Mouse (Mus musculus) embryonic facial prominence, embryonic 12.5 days (tissue): ENCODE results near the gene Arcn1. TPM values are rescaled to one million over a fixed set of nuclear protein-coding genes. Genes with fewer than 3 reads are reported as not detected.
"Not testable (repeated sequence)": the region's sequence is repeated elsewhere in the genome, so short reads cannot be mapped to it uniquely, and the experiment has no call there.

ENCODE experiments used
- ATAC-seq: fragments of 200-750 bp; cut with Nextera tagmentation; 2 replicates; pipeline ENCODE4 v1.8.0; 2017; ENCODE audit not compliant: insufficient number of reproducible peaks, insufficient read depth, low FRiP score, low TSS enrichment
- H3K27ac ChIP-seq: fragments of 300-500 bp; sonication (generic); 2 replicates; pipeline ENCODE4 v1.5.1; 2016; ENCODE audit warnings: mild to moderate bottlenecking
- H3K27me3 ChIP-seq: fragments of 300-500 bp; sonication (generic); 2 replicates; pipeline ENCODE4 v1.6.1; 2016; ENCODE audit warnings: mild to moderate bottlenecking, moderate library complexity
- H3K36me3 ChIP-seq: fragments of 300-500 bp; sonication (generic); 2 replicates; pipeline ENCODE4 v1.6.1; 2016; ENCODE audit warnings: mild to moderate bottlenecking
- H3K4me1 ChIP-seq: fragments of 300-500 bp; sonication (generic); 2 replicates; pipeline ENCODE4 v1.6.1; 2016
- H3K4me2 ChIP-seq: fragments of 300-500 bp; sonication (generic); replicated peaks from 2 replicates; pipeline ENCODE4 v1.6.1; 2016; ENCODE audit warnings: mild to moderate bottlenecking, moderate library complexity
- H3K4me3 ChIP-seq: fragments of 300-500 bp; sonication (generic); 2 replicates; pipeline ENCODE4 v1.5.1; 2016; ENCODE audit warnings: mild to moderate bottlenecking
- H3K9ac ChIP-seq: fragments of 300-500 bp; sonication (generic); 2 replicates; pipeline ENCODE4 v1.6.1; 2016; ENCODE audit warnings: mild to moderate bottlenecking, moderate library complexity
- H3K9me3 ChIP-seq: fragments of 300-500 bp; sonication (generic); 2 replicates; pipeline ENCODE4 v1.6.1; 2016; ENCODE audit warnings: mild to moderate bottlenecking, moderate library complexity
- WGBS: fragments of 180-500 bp; shearing (Covaris S2); methylation state at CpG from one replicate; pipeline ENCODE4 v1.1.7; 2016; 5-methylcytosine and 5-hydroxymethylcytosine counted together
- polyA plus RNA-seq: library from polyadenylated mRNA; unstranded; fragments of >200 nt; fragmentation: Nextera tagmentation; extraction: Ambion mirVana; gene quantifications from 2 replicates; pipeline ENCODE4 v1.2.1, GENCODE M21; 2016

Arcn1 gene
- polyA plus RNA-seq, 1 experiment from 2014 or later = 197 TPM

GRCm38 (mm10) chr9:44798298-44798697, 30.7 kb upstream of the Arcn1 start:
- Histone ChIP-seq H3K4me1 (peaks cover 13% of the 10 kb centered on the region), H3K27me3 (peaks cover 12% of the 10 kb centered on the region), H3K4me3 (peak overlapping the region; percentile 0; the same call in 1 of the 2 replicates), H3K9ac (no peak overlapping the region), H3K27ac (no peak overlapping the region), H3K9me3 (no peaks in the 10 kb centered on the region), H3K36me3 (no peaks in the 10 kb centered on the region), H3K4me2 (peak overlapping the region; percentile 95; the same call in 1 of the 2 replicates)
- 48% methylated on average over 7 of the region's 7 CpGs for WGBS
- ATAC-seq = no peak

DNA sequence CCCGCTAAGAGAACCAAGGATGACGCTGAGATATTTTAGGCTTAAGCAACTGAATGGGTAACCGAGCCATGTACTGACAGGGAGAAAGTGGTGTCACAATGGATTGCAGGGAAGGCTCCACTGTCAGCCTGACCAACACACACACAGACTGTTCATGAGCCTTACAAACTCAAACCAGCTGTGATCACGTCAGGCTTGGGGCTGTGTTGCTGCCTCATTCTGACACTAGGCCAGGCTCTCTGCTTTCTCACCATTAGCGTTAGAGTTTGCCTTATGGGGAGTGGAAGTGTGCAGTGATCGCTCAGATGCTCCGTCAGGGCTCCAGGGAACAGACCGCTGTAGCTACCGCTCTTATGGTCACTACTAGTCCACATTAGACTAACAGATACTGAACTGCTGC, 25.2 kb upstream of the Arcn1 start:
- Histone ChIP-seq H3K4me2 (no peak overlapping the region), H3K27me3 (peaks cover 5% of the 10 kb centered on the region), H3K9ac (no peak overlapping the region), H3K27ac (no peak overlapping the region), H3K4me1 (no peaks in the 10 kb centered on the region), H3K4me3 (no peak overlapping the region), H3K36me3 (peaks cover 48% of the 10 kb centered on the region), H3K9me3 (no peaks in the 10 kb centered on the region)
- ATAC-seq = no peak
- 65% methylated on average over 9 of the region's 9 CpGs for WGBS

DNA sequence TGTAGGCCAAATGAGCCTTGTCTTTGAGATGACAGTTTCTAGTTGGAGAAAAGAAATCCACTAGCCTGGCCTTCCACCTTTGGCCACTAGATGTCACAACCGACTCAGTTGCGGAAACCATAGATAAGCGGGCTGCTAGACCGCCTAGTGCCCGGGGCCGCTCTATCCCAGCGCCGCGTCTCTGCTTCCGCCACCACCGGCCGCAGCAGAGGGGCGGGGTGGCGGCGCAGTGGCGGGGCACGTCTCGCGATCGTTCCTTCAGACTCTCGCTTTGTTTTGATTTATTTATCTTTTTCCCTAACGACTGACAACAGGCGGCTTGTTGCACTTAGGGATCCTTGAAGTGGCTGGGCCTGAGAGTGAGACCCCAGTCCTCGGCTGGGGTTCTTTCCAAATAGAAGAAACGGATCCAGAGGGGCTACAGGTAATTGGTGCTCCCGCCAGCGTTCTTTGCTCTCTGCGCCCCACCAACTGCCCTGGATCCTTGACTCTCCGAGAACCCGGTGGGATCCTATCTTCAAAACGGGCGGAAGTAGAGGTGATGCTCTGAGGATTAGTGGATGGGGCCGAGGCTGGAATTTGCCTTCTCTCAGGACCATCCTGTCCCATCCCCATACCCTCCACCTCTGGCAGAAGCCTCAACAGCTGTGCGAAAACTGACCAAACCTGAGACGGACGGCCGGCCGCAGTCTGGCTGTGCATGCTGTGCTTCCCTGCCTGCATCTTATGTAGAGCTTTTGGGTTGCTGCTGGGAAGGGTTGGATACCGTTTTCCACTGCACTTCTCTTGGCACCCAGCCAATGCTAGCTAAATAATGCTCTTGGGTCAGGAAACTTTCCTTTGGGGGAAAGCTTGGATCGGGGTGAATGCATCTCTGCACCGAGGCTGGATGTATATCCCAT, 5.4 kb upstream of the Arcn1 start:
- Histone ChIP-seq H3K27ac (peak overlapping the region; percentile 76), H3K4me3 (peak overlapping the region; percentile 61), H3K4me1 (0 out of 2 replicates have a peak, but pooled peaks cover 6% of the 10 kb centered on the region), H3K27me3 (no peaks in the 10 kb centered on the region), H3K9ac (peak overlapping the region; percentile 75), H3K4me2 (peak overlapping the region; percentile 64), H3K36me3 (peaks cover 13% of the 10 kb centered on the region), H3K9me3 (no peaks in the 10 kb centered on the region)
- under 1% methylated on average over 41 of the region's 41 CpGs for WGBS
- ATAC-seq = peak; percentile 96

GRCm38 (mm10) chr9:44772392-44772749, 4.7 kb upstream of the Arcn1 start:
- Histone ChIP-seq H3K27ac (no peak overlapping the region), H3K9me3 (no peaks in the 10 kb centered on the region), H3K27me3 (no peaks in the 10 kb centered on the region), H3K4me1 (0 out of 2 replicates have a peak, but pooled peaks cover 6% of the 10 kb centered on the region), H3K4me3 (peak overlapping the region; percentile 61), H3K9ac (no peak overlapping the region), H3K36me3 (peaks cover 13% of the 10 kb centered on the region), H3K4me2 (no peak overlapping the region)
- ATAC-seq = no peak
- 25% methylated on average over 5 of the region's 5 CpGs for WGBS

GRCm38 (mm10) chr9:44771376-44771775, 3.7 kb upstream of the Arcn1 start:
- no peaks in the 10 kb centered on the region for H3K9me3 ChIP-seq
- no peak overlapping the region for H3K27ac ChIP-seq
- peaks cover 13% of the 10 kb centered on the region for H3K36me3 ChIP-seq
- no peak overlapping the region for H3K4me3 ChIP-seq
- H3K4me2 ChIP-seq = no peak overlapping the region
- 85% methylated on average over 5 of the region's 5 CpGs for WGBS
- no peak overlapping the region for H3K9ac ChIP-seq
- no peaks in the 10 kb centered on the region for H3K27me3 ChIP-seq
- ATAC-seq = no peak
- peaks cover 7% of the 10 kb centered on the region; the same call in 1 of the 2 replicates for H3K4me1 ChIP-seq

DNA sequence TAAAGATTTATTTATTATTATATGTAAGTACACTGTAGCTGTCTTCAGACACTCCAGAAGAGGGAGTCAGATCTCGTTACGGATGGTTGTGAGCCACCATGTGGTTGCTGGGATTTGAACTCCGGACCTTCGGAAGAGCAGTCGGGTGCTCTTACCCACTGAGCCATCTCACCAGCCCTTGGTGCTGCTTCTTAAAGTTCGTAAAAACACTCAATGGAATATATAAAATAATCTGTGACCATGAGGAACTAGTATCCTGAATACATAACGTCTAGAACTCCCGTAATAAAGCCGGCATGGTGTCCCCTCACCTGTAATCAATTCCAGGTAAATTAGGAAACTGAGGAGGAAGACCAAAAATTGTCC, 367 bp upstream of the Arcn1 start:
- 42% methylated on average over 8 of the region's 9 CpGs for WGBS
- Histone ChIP-seq H3K4me2 (peak overlapping the region; percentile 32; the same call in 1 of the 2 replicates), H3K4me3 (peak overlapping the region; percentile 99)
- H3K27ac ChIP-seq, H3K27me3 ChIP-seq, H3K9ac ChIP-seq, H3K36me3 ChIP-seq, H3K4me1 ChIP-seq, H3K9me3 ChIP-seq, ATAC-seq: not testable (repeated sequence)

- H3K4me1 ChIP-seq = peaks cover 4% of the 10 kb centered on the region; the same call in 1 of the 2 replicates
- ATAC-seq = no peak
- no peaks in the 10 kb centered on the region for H3K27me3 ChIP-seq
- no peak overlapping the region for H3K27ac ChIP-seq
- no peak overlapping the region for H3K4me3 ChIP-seq
- no peaks in the 10 kb centered on the region for H3K9me3 ChIP-seq
- no peak overlapping the region for H3K4me2 ChIP-seq
- peaks cover 24% of the 10 kb centered on the region for H3K36me3 ChIP-seq
- no peak overlapping the region for H3K9ac ChIP-seq
- 90% methylated on average over 2 of the region's 2 CpGs for WGBS
Observed at GRCm38 (mm10) chr9:44760873-44761272, 6.8 kb downstream of the Arcn1 start.

- peak; percentile 52; the same call in 1 of the 2 replicates for ATAC-seq
- Histone ChIP-seq H3K4me1 (0 out of 2 replicates have a peak, but pooled peaks cover 5% of the 10 kb centered on the region), H3K4me2 (no peak overlapping the region), H3K9ac (no peak overlapping the region), H3K27ac (no peak overlapping the region), H3K27me3 (no peaks in the 10 kb centered on the region), H3K4me3 (no peak overlapping the region), H3K9me3 (no peaks in the 10 kb centered on the region), H3K36me3 (peaks cover 88% of the 10 kb centered on the region)
- 77% methylated on average over 7 of the region's 7 CpGs for WGBS
Observed at GRCm38 (mm10) chr9:44748473-44748872, 19.2 kb downstream of the Arcn1 start.

- H3K4me1 ChIP-seq = 0 out of 2 replicates have a peak, but pooled peaks cover 5% of the 10 kb centered on the region
- 91% methylated on average over 3 of the region's 3 CpGs for WGBS
- H3K27me3 ChIP-seq = no peaks in the 10 kb centered on the region
- no peak overlapping the region for H3K27ac ChIP-seq
- ATAC-seq = no peak
- H3K4me3 ChIP-seq = no peak overlapping the region
- no peak overlapping the region for H3K4me2 ChIP-seq
- no peaks in the 10 kb centered on the region for H3K9me3 ChIP-seq
- H3K36me3 ChIP-seq = peaks cover 90% of the 10 kb centered on the region
- H3K9ac ChIP-seq = no peak overlapping the region
Observed at GRCm38 (mm10) chr9:44747341-44747740, 20.3 kb downstream of the Arcn1 start.

DNA sequence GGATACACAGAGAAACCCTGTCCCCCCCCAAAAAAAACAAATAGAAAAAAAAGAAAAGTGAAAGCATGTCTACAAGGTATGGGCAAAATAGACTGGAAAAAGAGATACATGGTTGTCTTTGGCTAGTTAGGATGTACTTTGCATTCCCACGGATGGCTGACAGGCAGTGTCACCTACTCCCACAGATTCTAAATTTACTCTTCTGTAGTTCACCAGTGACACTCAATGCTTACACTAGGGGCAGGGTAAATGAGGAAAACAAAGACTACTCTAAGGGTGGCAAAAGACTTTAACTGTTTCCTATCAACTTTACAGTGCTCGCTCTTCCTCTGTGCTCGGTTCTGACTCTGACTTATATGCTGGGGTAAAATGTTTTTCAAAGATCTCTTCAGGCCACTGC, 21.0 kb downstream of the Arcn1 start:
- H3K4me2 ChIP-seq = no peak overlapping the region
- H3K27me3 ChIP-seq = no peaks in the 10 kb centered on the region
- no peak overlapping the region for H3K9ac ChIP-seq
- no peak overlapping the region for H3K27ac ChIP-seq
- no peaks in the 10 kb centered on the region for H3K9me3 ChIP-seq
- peaks cover 86% of the 10 kb centered on the region for H3K36me3 ChIP-seq
- H3K4me1 ChIP-seq = 0 out of 2 replicates have a peak, but pooled peaks cover 5% of the 10 kb centered on the region
- no peak for ATAC-seq
- no peak overlapping the region for H3K4me3 ChIP-seq
- 90% methylated on average over 3 of the region's 3 CpGs for WGBS

DNA sequence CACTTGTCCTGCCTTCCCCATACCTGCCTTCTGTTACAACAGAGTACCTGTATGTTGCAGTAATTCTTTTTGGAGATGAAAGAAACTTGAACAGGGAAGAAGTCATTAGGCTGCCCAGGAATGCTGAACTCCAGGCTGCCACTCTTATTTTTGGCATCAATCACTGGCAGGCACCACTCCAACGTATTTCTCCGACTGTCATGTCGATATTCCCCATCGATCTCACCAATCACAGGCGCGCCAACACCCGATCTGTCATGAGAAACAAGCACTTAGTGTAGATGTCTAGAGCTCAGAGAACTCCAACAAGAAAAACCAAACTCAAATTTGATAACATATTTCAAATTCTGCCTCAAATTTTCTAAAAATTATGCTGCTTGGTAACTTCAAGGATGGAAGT, 22.3 kb downstream of the Arcn1 start:
- Histone ChIP-seq H3K9me3 (no peaks in the 10 kb centered on the region), H3K27ac (no peak overlapping the region), H3K4me1 (0 out of 2 replicates have a peak, but pooled peaks cover 5% of the 10 kb centered on the region), H3K9ac (no peak overlapping the region), H3K4me2 (no peak overlapping the region), H3K4me3 (no peak overlapping the region), H3K27me3 (no peaks in the 10 kb centered on the region), H3K36me3 (peaks cover 77% of the 10 kb centered on the region)
- WGBS = 94% methylated on average over 7 of the region's 7 CpGs
- no peak for ATAC-seq

DNA sequence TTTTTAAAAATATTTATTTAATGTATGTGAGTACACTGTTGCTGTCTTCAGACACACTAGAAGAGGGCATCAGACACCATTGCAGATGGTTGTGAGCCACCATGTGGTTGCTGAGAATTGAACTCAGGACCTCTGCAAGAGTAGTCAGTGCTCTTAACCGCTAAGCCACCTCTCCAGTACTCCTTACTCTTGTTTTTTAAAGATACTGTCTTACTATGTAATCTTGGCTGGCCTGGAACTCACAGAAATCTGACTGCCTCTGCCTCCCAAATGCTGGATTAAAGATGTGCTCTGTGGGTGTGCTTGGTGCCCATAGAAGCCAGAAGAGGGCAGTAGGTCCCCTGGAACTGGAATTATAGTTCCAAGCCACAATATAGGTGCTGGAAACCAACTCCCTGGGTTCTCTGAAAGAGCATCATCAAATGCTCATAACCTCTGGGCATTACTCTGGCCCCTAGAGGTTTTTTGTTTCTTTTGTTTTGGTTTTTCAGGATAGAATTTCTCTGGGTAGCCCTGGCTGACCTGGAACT, 26.9 kb downstream of the Arcn1 start:
- WGBS = 88% methylated on average over 1 of the region's 1 CpGs
- no peak overlapping the region for H3K9ac ChIP-seq
- no peak for ATAC-seq
- H3K4me2 ChIP-seq = no peak overlapping the region
- H3K36me3 ChIP-seq = peaks cover 39% of the 10 kb centered on the region
- no peak overlapping the region for H3K4me3 ChIP-seq
- peaks cover 12% of the 10 kb centered on the region for H3K4me1 ChIP-seq
- H3K9me3 ChIP-seq = no peaks in the 10 kb centered on the region
- H3K27me3 ChIP-seq = no peaks in the 10 kb centered on the region
- H3K27ac ChIP-seq = no peak overlapping the region
